Mouse (Mus musculus): ENCODE data around the gene Slco2b1.

DNA sequence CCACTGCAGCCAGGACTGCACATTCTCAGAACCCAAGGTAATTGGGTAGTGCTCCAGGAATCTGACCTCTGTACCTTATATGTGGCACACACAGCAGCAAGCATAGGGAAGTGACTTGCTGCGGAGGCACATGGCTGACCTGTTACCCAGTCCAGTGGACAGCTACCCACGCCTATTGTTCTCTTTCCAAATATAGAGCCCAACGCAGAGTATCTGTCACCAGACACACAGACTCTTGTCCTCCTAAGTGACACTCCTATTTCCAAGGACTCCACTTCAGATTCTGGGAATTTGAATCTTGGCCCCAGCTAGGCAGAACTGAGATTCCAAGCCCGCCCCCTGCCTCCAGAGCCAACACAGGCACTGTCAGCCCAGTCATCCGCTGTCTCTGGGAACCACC lies 30.4 kb downstream of the Slco2b1 start:
- TF ChIP-seq POLR2A (IDR thresholded peaks at IDR 0.05; ENCODE audit: borderline replicate concordance, low read depth, low read length) (no peak), CTCF (IDR thresholded peaks at IDR 0.05; ENCODE audit: low read depth, low read length) (no peak)
